Mouse (Mus musculus) monocyte, adult 5-6 weeks (primary cell): ENCODE data around the gene Rapgef3. TPM values are rescaled to one million over a fixed set of nuclear protein-coding genes. Genes with fewer than 3 reads are reported as not detected.

Source experiments
- ATAC-seq: fragments of 153-309, 156-312 bp; replicated peaks from 2 replicates; pipeline ENCODE4 v1.8.0; 2017; ENCODE audit warnings: mild to moderate bottlenecking; ENCODE audit not compliant: low TSS enrichment, insufficient number of reproducible peaks, severe bottlenecking, poor library complexity, low FRiP score
- total RNA-seq: library from RNA; stranded (forward); fragments of 200-1000, 200-491, 200-594 nt; gene quantifications from 3 replicates; pipeline ENCODE4 v1.2.3, GENCODE M21; 2017

The Rapgef3 gene
- total RNA-seq, 1 experiment from 2014 or later = 1.8 TPM

GRCm38 (mm10) chr15:97796674-97797310 is 29.0 kb upstream of the Rapgef3 start:
- ATAC-seq = no peak

DNA sequence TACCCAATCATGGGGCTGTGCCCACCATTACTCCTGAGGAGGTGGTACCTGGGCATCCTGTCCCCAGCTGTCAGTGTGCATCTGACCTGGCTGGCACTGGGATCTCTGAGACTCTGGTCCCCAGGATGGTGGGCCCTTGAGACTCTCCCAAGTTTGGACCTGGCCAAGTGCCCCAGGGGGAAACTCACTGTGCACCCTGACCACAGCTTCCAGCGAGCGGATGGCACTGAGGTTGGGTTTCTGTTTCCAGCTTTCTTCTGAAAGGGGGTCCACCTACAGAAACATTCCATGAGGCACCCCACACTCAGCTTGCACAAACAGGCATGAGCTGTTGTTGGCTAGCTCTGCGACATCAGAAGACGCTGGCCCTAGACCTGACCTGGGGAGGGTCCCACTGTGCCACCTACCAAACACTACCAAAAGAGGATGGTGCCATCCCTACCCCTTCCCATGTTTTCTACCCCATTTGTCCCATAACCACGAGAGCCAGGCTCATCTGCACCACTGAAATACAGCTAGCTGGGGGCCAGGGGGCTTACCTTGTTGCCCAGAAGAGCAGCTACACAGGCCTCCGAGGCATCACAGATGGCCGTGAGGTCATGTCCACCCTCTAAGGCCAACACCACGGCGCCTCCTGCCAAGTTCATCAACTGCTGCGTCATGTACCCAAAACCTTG is 27.9 kb upstream of the Rapgef3 start:
- ATAC-seq = no peak

DNA sequence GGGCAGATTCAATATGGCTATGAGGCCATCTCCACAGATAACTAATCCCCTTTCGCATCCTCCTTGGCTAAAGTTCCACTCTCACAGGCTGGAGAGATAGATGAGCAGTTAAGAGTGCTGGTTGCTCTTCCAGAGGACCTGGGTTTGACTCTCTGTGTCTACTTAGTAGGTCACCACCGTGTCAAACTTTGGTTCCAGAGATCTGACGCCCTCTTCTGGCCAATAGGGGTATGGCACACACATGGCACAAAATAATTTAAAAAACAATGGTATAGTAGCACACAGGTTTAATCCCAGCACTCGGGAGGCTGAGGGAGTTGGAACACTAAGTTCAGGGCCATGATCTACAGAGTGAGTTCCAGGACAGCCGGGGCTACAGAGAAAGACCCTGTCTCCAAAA is 26.5 kb upstream of the Rapgef3 start:
- no peak for ATAC-seq

DNA sequence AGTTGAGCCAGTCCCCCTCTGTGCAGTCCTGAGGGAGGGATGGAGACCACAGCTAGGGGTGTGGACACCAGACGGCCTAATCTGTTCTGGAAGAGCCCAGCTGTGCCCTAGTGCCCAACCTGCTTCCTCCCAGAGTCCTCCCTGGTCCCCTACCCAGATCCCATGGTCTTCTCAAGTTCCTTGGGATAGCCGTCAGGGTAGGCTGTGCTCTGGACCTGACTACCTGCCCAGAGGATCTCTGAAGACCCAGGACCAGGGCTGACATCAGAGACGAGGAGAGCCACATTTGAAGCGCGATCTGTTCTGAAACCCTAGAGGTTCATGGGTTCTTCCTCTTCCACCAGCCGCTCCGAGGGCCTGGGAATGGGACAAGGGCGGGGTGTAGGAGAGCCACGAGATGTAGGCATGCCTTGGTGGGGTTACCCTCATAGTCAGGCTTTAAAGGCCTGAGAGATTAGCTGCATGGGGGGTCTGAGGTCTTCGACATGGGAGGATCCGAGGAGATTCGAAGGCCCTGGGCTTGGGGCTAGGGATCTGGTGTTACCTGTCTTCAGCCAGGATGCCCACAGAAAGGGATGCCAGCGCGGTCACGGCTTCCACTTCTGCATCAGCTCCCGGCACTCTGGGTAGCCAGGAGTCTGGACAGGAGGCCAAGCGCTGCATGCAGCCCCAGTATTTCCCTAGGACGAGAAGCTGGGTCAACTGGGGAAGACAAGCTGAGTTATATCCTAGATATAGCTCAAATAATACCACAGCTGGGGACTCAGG is 25.8 kb upstream of the Rapgef3 start:
- ATAC-seq = no peak

DNA sequence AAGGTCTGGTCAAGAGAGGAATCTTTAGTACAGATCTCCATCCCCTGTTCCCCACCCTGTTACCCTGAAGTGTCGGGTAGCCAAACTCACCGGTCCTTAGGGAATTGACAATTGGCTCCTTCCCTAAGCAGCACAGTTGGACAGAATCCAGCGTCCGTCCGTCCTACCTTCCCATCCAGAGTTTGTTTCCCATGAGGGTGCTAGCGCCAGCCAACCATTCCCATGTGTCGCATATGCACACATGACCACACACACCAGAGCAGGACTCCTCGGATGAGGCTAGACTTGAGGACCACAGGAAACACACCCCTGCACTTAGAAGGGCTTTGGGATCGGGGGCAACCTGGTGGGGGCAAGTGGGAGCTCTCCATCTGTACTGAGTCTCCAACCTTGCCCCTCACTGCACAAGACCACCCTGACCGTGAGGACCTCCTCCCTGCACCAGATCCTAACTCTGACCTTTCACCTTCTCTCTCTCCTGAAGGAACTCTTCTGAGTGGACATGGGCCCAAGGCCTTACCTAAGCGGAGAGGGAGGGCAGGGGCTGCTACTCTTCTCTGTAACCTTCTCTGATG is 23.4 kb upstream of the Rapgef3 start:
- ATAC-seq = no peak

GRCm38 (mm10) chr15:97789761-97790505 is 22.2 kb upstream of the Rapgef3 start:
- ATAC-seq = no peak

DNA sequence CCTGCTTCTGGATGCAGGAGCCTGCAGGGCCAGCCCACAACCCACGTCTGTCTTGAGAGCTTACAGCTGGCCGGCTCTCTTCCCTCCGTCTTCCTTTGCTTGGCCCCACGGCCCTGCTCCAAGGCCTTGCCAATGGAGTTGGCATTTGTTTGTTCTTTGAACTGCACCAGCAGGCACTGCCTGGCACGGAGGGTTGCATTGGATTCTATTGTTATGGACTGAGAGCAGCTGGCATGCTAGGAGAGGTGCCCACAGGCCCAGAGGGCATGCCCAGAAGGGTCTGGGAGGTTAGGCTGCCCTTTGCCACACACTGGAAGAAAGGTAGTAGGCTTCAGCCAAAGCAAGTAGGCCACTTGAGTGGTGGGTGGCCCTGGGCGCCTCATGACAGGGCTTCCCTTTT is 21.0 kb upstream of the Rapgef3 start:
- no peak for ATAC-seq

GRCm38 (mm10) chr15:97787799-97788667 is 20.3 kb upstream of the Rapgef3 start:
- ATAC-seq = no peak

DNA sequence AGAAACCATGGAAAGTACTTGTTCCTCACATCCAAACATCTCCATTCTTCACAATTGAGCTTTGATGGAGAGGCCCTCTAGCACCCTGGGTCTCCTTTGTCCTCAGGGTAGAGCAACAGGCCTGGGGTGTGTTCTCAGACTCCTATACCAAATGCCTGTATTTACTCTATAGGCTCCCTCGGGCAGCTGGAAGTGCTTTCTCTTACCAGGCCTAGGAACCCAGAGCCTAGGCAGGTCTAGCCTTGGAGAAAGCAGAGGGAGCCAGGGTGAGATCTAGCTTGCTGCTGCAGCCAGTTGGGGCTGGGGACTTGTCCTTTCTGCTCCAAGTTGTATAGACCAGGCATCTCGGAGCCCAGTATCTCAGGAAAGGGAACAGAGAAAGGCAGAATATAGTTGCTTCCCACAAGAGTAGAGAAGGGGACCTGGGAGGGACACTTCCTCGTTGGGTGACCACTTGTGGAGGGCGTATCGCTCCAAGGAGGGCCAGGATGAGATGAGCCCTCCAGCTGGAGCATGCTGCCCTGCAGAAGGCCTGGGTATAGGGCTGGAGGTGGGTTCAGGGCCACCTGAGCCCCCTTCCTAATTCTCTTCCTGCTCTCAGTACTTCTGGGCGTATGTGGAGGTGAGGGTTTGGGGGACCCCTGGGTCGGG is 19.5 kb upstream of the Rapgef3 start:
- ATAC-seq = no peak

DNA sequence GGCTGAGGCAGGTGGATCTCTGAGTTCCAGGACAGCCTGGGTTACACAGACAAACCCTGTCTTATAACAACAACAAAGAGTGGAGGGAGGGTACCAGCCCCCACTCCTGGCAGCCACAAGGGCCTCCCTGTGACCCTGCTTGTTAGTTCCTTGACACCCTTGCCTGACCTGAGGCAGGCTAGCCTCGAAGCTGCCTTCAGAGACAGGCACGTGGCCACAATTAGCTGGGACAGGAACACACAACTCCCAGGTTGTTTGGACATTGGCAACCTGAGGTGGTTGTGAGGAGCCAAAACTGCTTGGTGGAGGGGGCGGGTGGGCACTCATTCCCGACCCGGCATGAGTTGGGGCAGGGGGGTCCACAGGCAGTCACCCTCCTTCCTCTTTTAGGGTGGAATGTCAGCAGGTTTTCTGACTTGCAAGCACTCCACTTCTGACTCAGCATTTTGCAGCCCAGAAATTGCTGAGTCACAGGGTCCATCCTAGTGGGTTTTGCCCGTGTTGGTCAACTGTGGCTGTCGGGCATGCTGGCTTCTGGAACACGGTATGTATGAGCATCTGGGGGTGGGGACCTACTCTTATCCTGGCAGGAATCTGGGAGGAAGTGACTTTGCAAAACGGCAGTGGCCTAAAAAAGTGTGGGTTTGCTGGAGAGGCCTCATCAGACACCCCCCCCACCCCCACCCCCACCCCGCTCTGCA is 18.8 kb upstream of the Rapgef3 start:
- no peak for ATAC-seq

DNA sequence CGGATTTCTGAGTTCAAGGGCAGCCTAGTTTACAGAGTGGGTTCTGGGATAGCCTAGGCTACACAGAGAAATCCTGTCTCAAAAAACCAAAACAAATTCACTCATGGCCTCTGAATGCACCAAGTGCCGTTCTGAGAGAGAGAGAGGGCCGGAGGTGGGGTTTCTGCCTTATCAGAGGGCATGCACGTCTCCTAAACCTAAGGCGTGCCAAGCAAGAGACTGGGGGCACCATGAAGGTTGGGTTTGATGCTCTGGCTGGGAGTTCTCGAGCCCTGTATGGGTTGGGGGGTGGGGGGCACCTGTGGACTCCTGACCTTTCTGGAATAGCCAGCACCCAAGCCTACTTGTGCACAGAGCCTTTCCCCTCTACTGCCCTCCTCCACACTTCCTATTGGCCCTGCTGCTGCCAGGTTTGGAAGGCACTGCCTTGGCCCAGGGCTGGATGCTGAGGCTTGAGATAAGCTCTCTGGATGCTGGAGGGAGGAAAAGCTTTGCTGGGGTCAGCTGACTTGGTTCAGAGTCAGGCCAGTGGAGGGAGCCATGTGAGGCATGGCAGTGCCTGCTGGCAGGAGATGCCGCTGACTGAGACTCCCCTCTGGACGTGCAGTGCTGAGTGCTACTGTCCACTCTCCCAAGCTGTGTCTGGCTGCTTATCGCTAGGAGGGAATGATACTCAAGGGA is 18.1 kb upstream of the Rapgef3 start:
- no peak for ATAC-seq

GRCm38 (mm10) chr15:97784561-97785161 is 16.9 kb upstream of the Rapgef3 start:
- no peak for ATAC-seq

- peak; percentile 67 for ATAC-seq
Observed at GRCm38 (mm10) chr15:97784092-97784559, 16.4 kb upstream of the Rapgef3 start.

GRCm38 (mm10) chr15:97782749-97783105 is 15.0 kb upstream of the Rapgef3 start:
- 0 out of 2 replicates have a peak, but pooled peaks have one; percentile 36 for ATAC-seq

DNA sequence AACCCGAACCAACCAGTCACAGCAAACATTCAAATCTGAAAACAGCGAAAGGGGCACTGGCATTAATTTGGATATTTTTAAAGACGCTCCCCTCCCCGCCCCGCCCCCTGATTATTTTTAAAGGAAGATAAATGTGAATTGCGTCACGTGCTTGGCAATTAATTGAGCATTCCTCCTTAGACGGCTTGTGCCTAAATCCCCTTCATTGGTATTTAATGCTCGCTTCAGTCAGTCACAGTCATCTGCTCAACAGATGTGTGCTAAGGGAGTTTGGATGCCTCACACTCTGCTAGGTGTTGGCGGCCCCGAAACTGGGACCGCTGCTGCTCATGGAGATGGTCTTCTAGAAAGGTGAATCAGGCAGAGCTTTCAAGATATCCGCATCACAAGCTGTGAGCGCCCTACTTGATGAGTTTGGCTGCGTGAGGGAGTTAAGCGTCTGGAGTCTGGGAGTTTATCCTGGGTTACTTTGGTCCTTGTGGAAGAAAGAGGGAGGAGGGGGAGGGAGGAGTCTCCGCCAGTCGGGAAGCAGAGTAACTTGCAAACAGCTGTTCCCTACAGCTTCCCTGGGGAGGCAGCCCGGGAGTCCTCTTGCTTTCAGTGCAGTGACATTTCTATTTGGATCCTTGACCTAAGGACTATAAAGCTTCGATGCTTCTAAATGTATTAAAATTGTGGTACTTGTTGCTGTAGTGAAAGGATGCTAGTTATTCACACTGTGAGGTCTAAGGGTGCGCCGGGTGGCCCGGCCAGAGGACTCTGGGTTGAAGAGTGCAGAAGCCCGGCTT is 14.4 kb upstream of the Rapgef3 start:
- ATAC-seq = no peak
